Mouse (Mus musculus) ES-Bruce4 (cell line): ENCODE results near the gene Sox1.

Experiments
- CTCF ChIP-seq: IDR thresholded peaks from one replicate; pipeline ENCODE4 v1.8.1; 2011; ENCODE audit warnings: low read depth, low read length
- POLR2A ChIP-seq: IDR thresholded peaks from one replicate; pipeline ENCODE4 v1.8.1; 2011; ENCODE audit warnings: low read length; ENCODE audit not compliant: insufficient read depth

GRCm38 (mm10) chr8:12391366-12392250 lies 3.5 kb upstream of the Sox1 start:
- TF ChIP-seq POLR2A (no peak), CTCF (peak; percentile 70)
